Mouse (Mus musculus): ENCODE measurements around the gene 9130409I23Rik.

- TF ChIP-seq CTCF (IDR thresholded peaks at IDR 0.05; ENCODE audit: control insufficient read depth, insufficient read depth, insufficient replicate concordance, low read depth, low read length) (no peak), POLR2A (IDR thresholded peaks at IDR 0.05; ENCODE audit: control insufficient read depth, low read depth, low read length) (no peak)
Observed at GRCm38 (mm10) chr1:181001621-181002020, 49.4 kb upstream of the 9130409I23Rik start.
